Mouse (Mus musculus) left cerebral cortex, postnatal 25 days (tissue): ENCODE results near the gene Gm21985. TPM values are rescaled to one million over a fixed set of nuclear protein-coding genes. Genes with fewer than 3 reads are reported as not detected.
"Not testable (repeated sequence)": the region's sequence is repeated elsewhere in the genome, so short reads cannot be mapped to it uniquely, and the experiment has no call there.

ENCODE experiments used
- DNase-seq, 2 experiments: peaks; one replicate each; pipeline ENCODE4 v3.0.0; 2022; ENCODE audit warnings: low spot score in 2 of 2, mixed read lengths in 1 of 2
- intact Hi-C: fragments of 180-260 bp; cut with DNase I; formaldehyde crosslinking; loops from one replicate; pipeline ENCODE4 v1.15.1; 2025
- total RNA-seq, 2 experiments: library from RNA; stranded (reverse); gene quantifications; 2 replicates each; pipeline ENCODE4 v1.2.3; 2021

The Gm21985 gene
- total RNA-seq, 2 experiments from 2014 or later: 4.1 to 4.4 TPM

GRCm38 (mm10) chr2:112445511-112445910 is 179.4 kb downstream of the Gm21985 start:
- intact Hi-C loops: no loop called here
- no peak for DNase-seq

- DNase-seq, intact Hi-C loops: not testable (repeated sequence)
Measured at GRCm38 (mm10) chr2:112448046-112448445, 181.9 kb downstream of the Gm21985 start.

GRCm38 (mm10) chr2:112448510-112449059 is 182.5 kb downstream of the Gm21985 start:
- no peak for DNase-seq
- intact Hi-C loops: no loop called here

- DNase-seq: no peak
- intact Hi-C loops: no loop called here
Measured at GRCm38 (mm10) chr2:112449597-112450296, 183.6 kb downstream of the Gm21985 start.

GRCm38 (mm10) chr2:112452513-112452912 is 186.4 kb downstream of the Gm21985 start:
- intact Hi-C loops: not testable (repeated sequence)

GRCm38 (mm10) chr2:112454125-112454861 is 188.2 kb downstream of the Gm21985 start:
- DNase-seq: no peak
- intact Hi-C loops: loop anchor here (1.0 to 2.0 kb wide), 2 partner anchors 75 to 86 kb away; partner anchors contain the start of genes Emc4 and Katnbl1

More at GRCm38 (mm10) chr2:112452513-112452912, 186.4 kb downstream of the Gm21985 start:
- DNase-seq: not testable (repeated sequence)

GRCm38 (mm10) chr2:112454862-112455564 is 188.9 kb downstream of the Gm21985 start, which contains the start of gene Emc7:
Gene Emc7 (plus strand): TSS chr2:112454997.
- DNase-seq: peak; percentile 96 to 98
- intact Hi-C loops: loop anchor here (1.0 to 5.0 kb wide), 3 partner anchors 76 to 193 kb away; partner anchors contain the start of genes Emc4, Katnbl1 and Nop10

Other genes starting within 250 kb of the Gm21985 start
- not detected for gene Olfr1311, start 241.9 kb upstream of the Gm21985 start, total RNA-seq
- not detected for gene Olfr1312, start 216.1 kb upstream of the Gm21985 start, total RNA-seq
- not detected for gene Olfr1313, start 188.5 kb upstream of the Gm21985 start, total RNA-seq
- not detected for gene Olfr1314, start 169.5 kb upstream of the Gm21985 start, total RNA-seq
- gene Olfr1315-ps1, start 150.9 kb upstream of the Gm21985 start, total RNA-seq: not detected
- gene Olfr1316, start 131.3 kb upstream of the Gm21985 start, total RNA-seq: not detected
- gene Olfr1317, start 126.0 kb upstream of the Gm21985 start, total RNA-seq: not detected
- gene Olfr1318, start 112.1 kb upstream of the Gm21985 start, total RNA-seq: not detected
- gene Lpcat4, start 26.8 kb upstream of the Gm21985 start, total RNA-seq: 100 to 1,000 TPM; 135 to 158 TPM
- under 1 TPM in 1 of 2 experiments, not detected in 1; 0.09 TPM for gene Nutm1, start 7.0 kb upstream of the Gm21985 start, total RNA-seq
- 10 to 100 TPM; 50.4 to 55.0 TPM for gene Nop10, start 4.4 kb upstream of the Gm21985 start, total RNA-seq
- 100 to 1,000 TPM; 119 to 130 TPM for gene Slc12a6, start 489 bp upstream of the Gm21985 start, total RNA-seq
- gene Emc4, start 101.7 kb downstream of the Gm21985 start, total RNA-seq: 100 to 1,000 TPM; 157 to 167 TPM
- 10 to 100 TPM; 13.2 to 13.8 TPM for gene Katnbl1, start 112.9 kb downstream of the Gm21985 start, total RNA-seq
- gene Emc7, start 188.7 kb downstream of the Gm21985 start, total RNA-seq: 10 to 100 TPM; 49.7 TPM
- gene Chrm5, start 214.5 kb downstream of the Gm21985 start, total RNA-seq: 1 to 10 TPM in 1 of 2 experiments, under 1 TPM in 1; 0.87 to 2.2 TPM
- 10 to 100 TPM in 1 of 2 experiments, 1 to 10 TPM in 1; 9.6 to 11.4 TPM for gene Aven, start 226.7 kb downstream of the Gm21985 start, total RNA-seq